Mouse (Mus musculus): ENCODE measurements at regions not wholly inside any gene's neighbourhood (a gene's known extent, or its start where the extent isn't known, plus 50 kb on each side); places are given as distances from the start of the nearest gene placed in this dataset.

- TF ChIP-seq POLR2A (IDR thresholded peaks at IDR 0.05; ENCODE audit: borderline replicate concordance, control insufficient read depth, low read depth, low read length) = no peak
- no peak for TF ChIP-seq CTCF (IDR thresholded peaks at IDR 0.05; ENCODE audit: control insufficient read depth, insufficient read depth, low read length)
These were observed 1474.3 kb upstream of the Gm6569 start for GRCm38 (mm10) chr15:72360049-72360448.

Data from bone marrow, adult 2 months (tissue).